Comparison of ENCODE assay signal across 11 mouse cellular contexts in the genomic region with DNA sequence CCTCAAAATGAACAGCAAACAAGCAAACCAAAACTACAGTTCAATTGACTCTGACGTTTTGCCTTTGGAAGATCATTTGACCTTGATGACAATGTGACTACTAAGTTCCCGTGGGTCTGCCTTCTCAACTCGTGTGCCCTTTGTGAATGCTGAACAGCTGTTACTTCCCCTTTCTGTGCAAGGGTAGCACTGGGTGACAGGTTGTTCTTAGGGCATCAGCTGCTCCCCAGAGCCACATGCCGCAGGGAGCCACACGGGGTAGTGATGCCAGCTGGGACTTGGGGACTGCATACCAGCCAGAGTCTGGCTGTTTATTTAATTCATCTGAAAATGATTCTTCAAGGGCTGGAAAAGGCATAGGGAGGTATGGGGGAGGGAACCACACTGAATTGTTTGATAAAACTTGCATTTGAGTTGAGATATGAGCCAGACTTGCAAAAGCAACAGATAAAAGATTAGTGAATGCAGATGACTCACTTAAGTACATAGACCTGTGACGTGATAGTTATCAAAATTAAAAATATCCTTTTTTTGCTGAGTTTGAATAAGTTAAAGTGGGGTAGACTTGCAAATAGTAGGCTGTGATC.
DNase-seq lines count a peak whose midpoint lies in the region; ATAC-seq lines count a peak whose summit lies in the region.
"Had no signal": no experiment of that assay in that cellular context is flagged by ENCODE, and none has a peak within 500 bp of the region (broad histone marks: within the 10 kb centered on the region; RNA-seq: fewer than 3 reads in every experiment).

No protein-coding gene starts in this region.

- no peaks in the 10 kb centered on the region for H3K9me3 ChIP-seq in heart, embryonic 10.5 days
- H3K9me3 ChIP-seq: hindbrain, embryonic 12.5 days had no signal

- H3K36me3 ChIP-seq in heart, embryonic 10.5 days, result no peaks in the 10 kb centered on the region
- H3K36me3 ChIP-seq: hindbrain, embryonic 12.5 days had no signal

- H3K27me3 ChIP-seq in heart, embryonic 10.5 days (ENCODE audit: insufficient read depth, poor library complexity, severe bottlenecking), result no peaks in the 10 kb centered on the region

- intact Hi-C loops in heart, postnatal 14 days (cut with DNase I), result no loop called here

- 56% methylated on average over 6 of the region's 6 CpGs for WGBS in heart, embryonic 10.5 days

- peak; percentile 46 for ATAC-seq in CD4-positive, CD25-positive, alpha-beta regulatory T cell, adult 4 months
- peak; percentile 97 for ATAC-seq in common myeloid progenitor, adult 5-6 weeks (replicated peaks; ENCODE audit: low read depth, poor library complexity, severe bottlenecking)
- ATAC-seq: Patski had no signal

- no peak overlapping the region for H3K27ac ChIP-seq in heart, embryonic 10.5 days
- H3K27ac ChIP-seq: hindbrain, embryonic 12.5 days had no signal

- DNase-seq in layer of hippocampus, adult 11-12 months (ENCODE audit: low spot score), result peak; percentile 9
- no peak for DNase-seq in layer of hippocampus, adult 9-11 months
- DNase-seq in spleen, postnatal 36 days (ENCODE audit: low spot score in 2 of 2), result peak; percentile 65
- no peak for DNase-seq in heart, postnatal 14 days
- DNase-seq in heart, embryonic 10.5 days (ENCODE audit: low spot score), result no peak
- DNase-seq in cerebellum, postnatal 14 days, result no peak
- DNase-seq: kidney, postnatal 14 days had no signal

- no peaks in the 10 kb centered on the region for H3K4me1 ChIP-seq in heart, embryonic 10.5 days
- H3K4me1 ChIP-seq: hindbrain, embryonic 12.5 days had no signal

- no peak overlapping the region for H3K4me3 ChIP-seq in heart, embryonic 10.5 days
- H3K4me3 ChIP-seq: hindbrain, embryonic 12.5 days had no signal

Comparison
In these comparisons a context has a peak if more than half of its experiments do, and no peak if none do; other contexts are left out.
1. DNase-seq: peak in layer of hippocampus, adult 11-12 months (single experiment) and spleen, postnatal 36 days (2 of 2); none in layer of hippocampus, adult 9-11 months (single experiment), heart, postnatal 14 days (0 of 2), heart, embryonic 10.5 days (single experiment) and cerebellum, postnatal 14 days (0 of 2).